ENCODE assay signal across 24 mouse cellular contexts in genomic region chr9:23050751-23051150, GRCm38 (mm10).
DNase-seq lines count a peak whose midpoint lies in the region; ATAC-seq and TF ChIP-seq lines count a peak whose summit lies in the region.
"Had no signal": no experiment of that assay in that cellular context is flagged by ENCODE, and none has a peak within 500 bp of the region (broad histone marks: within the 10 kb centered on the region; RNA-seq: fewer than 3 reads in every experiment).

No protein-coding gene starts in this region.

- no peak overlapping the region for H3K27ac ChIP-seq in heart, embryonic 10.5 days
- H3K27ac ChIP-seq in heart, embryonic 16.5 days (ENCODE audit: low read length) = peak overlapping the region; percentile 9; the same call in 1 of the 2 replicates
- H3K27ac ChIP-seq in limb, embryonic 14.5 days (replicated peaks; ENCODE audit: low read depth, low read length) = no peak overlapping the region; the same call in 1 of the 2 replicates
- H3K27ac ChIP-seq: embryonic facial prominence, embryonic 15.5 days; forebrain, embryonic 12.5 days; hindbrain, embryonic 14.5 days; midbrain, embryonic 15.5 days; stomach, postnatal 0 days had no signal

- no peak overlapping the region for H3K4me2 ChIP-seq in heart, embryonic 16.5 days (ENCODE audit: low read depth, low read length)
- no peak overlapping the region for H3K4me2 ChIP-seq in limb, embryonic 14.5 days (replicated peaks; ENCODE audit: low read depth, low read length, severe bottlenecking)
- H3K4me2 ChIP-seq: embryonic facial prominence, embryonic 15.5 days; forebrain, embryonic 12.5 days; hindbrain, embryonic 14.5 days; liver, embryonic 11.5 days; midbrain, embryonic 15.5 days had no signal

- no peaks in the 10 kb centered on the region for H3K27me3 ChIP-seq in heart, embryonic 10.5 days (ENCODE audit: insufficient read depth, poor library complexity, severe bottlenecking)
- H3K27me3 ChIP-seq in heart, embryonic 16.5 days (ENCODE audit: control insufficient read depth, insufficient read depth, low read length) = no peaks in the 10 kb centered on the region
- no peaks in the 10 kb centered on the region for H3K27me3 ChIP-seq in limb, embryonic 14.5 days (ENCODE audit: control insufficient read depth, insufficient read depth, low read length)
- H3K27me3 ChIP-seq: forebrain, embryonic 12.5 days; midbrain, embryonic 15.5 days had no signal

- TF ChIP-seq POLR2A in limb, embryonic 14.5 days (IDR thresholded peaks at IDR 0.05; ENCODE audit: borderline replicate concordance, extremely low read depth, insufficient read depth, insufficient read length) = no peak

- no peak overlapping the region for H3K4me3 ChIP-seq in heart, embryonic 10.5 days
- no peak overlapping the region for H3K4me3 ChIP-seq in heart, embryonic 16.5 days (ENCODE audit: low read length)
- no peak overlapping the region for H3K4me3 ChIP-seq in limb, embryonic 14.5 days (replicated peaks; ENCODE audit: low read length)
- H3K4me3 ChIP-seq: embryonic facial prominence, embryonic 15.5 days; forebrain, embryonic 12.5 days; midbrain, embryonic 15.5 days had no signal

- no peaks in the 10 kb centered on the region for H3K36me3 ChIP-seq in heart, embryonic 10.5 days
- no peaks in the 10 kb centered on the region for H3K36me3 ChIP-seq in heart, embryonic 16.5 days (ENCODE audit: control insufficient read depth, insufficient read depth)
- no peaks in the 10 kb centered on the region for H3K36me3 ChIP-seq in limb, embryonic 14.5 days (ENCODE audit: control insufficient read depth, insufficient read depth, low read length)
- H3K36me3 ChIP-seq: embryonic facial prominence, embryonic 15.5 days; forebrain, embryonic 12.5 days; midbrain, embryonic 15.5 days had no signal

- no peak for ATAC-seq in heart, embryonic 16.5 days (replicated peaks; ENCODE audit: extremely low read depth, insufficient read depth, low FRiP score)
- ATAC-seq in limb, embryonic 14.5 days (ENCODE audit: low FRiP score, low read depth) = peak; percentile 26; the same call in 1 of the 2 replicates
- ATAC-seq: CD4-positive, CD25-positive, alpha-beta regulatory T cell, adult 4 months; forebrain, postnatal 0 days; midbrain, embryonic 15.5 days had no signal

- no peak overlapping the region for H3K9ac ChIP-seq in heart, embryonic 16.5 days (ENCODE audit: low read length)
- H3K9ac ChIP-seq in limb, embryonic 14.5 days (ENCODE audit: low read depth, low read length, severe bottlenecking) = no peak overlapping the region
- H3K9ac ChIP-seq: embryonic facial prominence, embryonic 15.5 days; forebrain, embryonic 12.5 days; forebrain, postnatal 0 days; hindbrain, embryonic 14.5 days; midbrain, embryonic 15.5 days had no signal

- H3K4me1 ChIP-seq in heart, embryonic 10.5 days = 0 out of 2 replicates have a peak, but pooled peaks cover 3% of the 10 kb centered on the region
- H3K4me1 ChIP-seq in heart, embryonic 16.5 days (ENCODE audit: control insufficient read depth, insufficient read depth, low read length) = no peaks in the 10 kb centered on the region
- 0 out of 2 replicates have a peak, but pooled peaks cover 8% of the 10 kb centered on the region for H3K4me1 ChIP-seq in limb, embryonic 14.5 days (ENCODE audit: control insufficient read depth, insufficient read depth, low read length)
- H3K4me1 ChIP-seq: forebrain, embryonic 12.5 days; midbrain, embryonic 15.5 days had no signal

- 35% methylated on average over 2 of the region's 2 CpGs for WGBS in heart, embryonic 10.5 days
- WGBS in heart, embryonic 16.5 days = 50% methylated on average over 2 of the region's 2 CpGs
- 38% methylated on average over 2 of the region's 2 CpGs for WGBS in limb, embryonic 14.5 days

- peak; percentile 21 for DNase-seq in heart, adult 8-10 months (ENCODE audit: low spot score)
- DNase-seq in heart, embryonic 10.5 days (ENCODE audit: low spot score) = no peak
- peak; percentile 22 for DNase-seq in adipocyte (ENCODE audit: low spot score)
- no peak for DNase-seq in limb, embryonic 14.5 days (ENCODE audit: low spot score)
- DNase-seq in thymus, postnatal 25 days = no peak
- DNase-seq in spleen, adult 12 weeks (ENCODE audit: low spot score) = no peak
- DNase-seq: adrenal gland, postnatal 25 days; cerebellum, adult 11-12 months; cerebellum, adult 9-11 months; embryo, embryonic 11 days; forebrain, postnatal 0 days; gastrocnemius, postnatal 10 days; kidney, adult 11 months; kidney, postnatal 14 days; thymus, adult 18-20 months; thymus, postnatal 36 days had no signal

- H3K9me3 ChIP-seq in heart, embryonic 10.5 days = no peaks in the 10 kb centered on the region
- H3K9me3 ChIP-seq in heart, embryonic 16.5 days (replicated peaks; ENCODE audit: control insufficient read depth, low read length) = peaks cover 3% of the 10 kb centered on the region; the same call in 1 of the 2 replicates
- no peaks in the 10 kb centered on the region for H3K9me3 ChIP-seq in limb, embryonic 14.5 days (ENCODE audit: control insufficient read depth, low read length)
- H3K9me3 ChIP-seq: embryonic facial prominence, embryonic 15.5 days; forebrain, embryonic 12.5 days; midbrain, embryonic 15.5 days had no signal

Comparison
In these comparisons a context has a peak if more than half of its experiments do, and no peak if none do; other contexts are left out.
1. DNase-seq: peak in heart, adult 8-10 months (single experiment) and adipocyte (single experiment); none in heart, embryonic 10.5 days (single experiment), limb, embryonic 14.5 days (single experiment), thymus, postnatal 25 days (single experiment) and spleen, adult 12 weeks (single experiment).